Mouse (Mus musculus): Measurements from ENCODE around the gene Ublcp1.

DNA sequence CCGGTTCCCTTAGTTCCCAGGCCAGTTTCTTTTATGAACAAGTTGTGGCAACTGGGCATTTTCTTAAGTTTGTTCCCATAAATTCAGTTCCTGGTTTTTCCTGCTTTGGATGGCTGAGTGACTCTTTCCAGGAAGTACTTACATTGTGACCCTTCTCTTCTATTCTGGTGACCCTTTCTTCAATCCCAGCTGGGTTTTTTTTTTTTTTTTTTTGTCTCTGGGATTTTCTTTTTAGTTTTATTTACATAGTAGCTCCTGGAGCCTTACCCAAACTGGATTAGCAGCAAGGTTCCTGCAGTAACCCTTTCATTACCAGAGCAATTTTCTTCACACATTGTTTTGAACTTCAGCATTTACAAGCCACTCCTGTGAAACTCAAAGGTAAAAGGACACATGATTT, 46.1 kb upstream of the Ublcp1 start:
- TF ChIP-seq TAL1 (IDR thresholded peaks at IDR 0.05; ENCODE audit: low read length) (no peak), GATA1 (IDR thresholded peaks at IDR 0.05; ENCODE audit: low read length) (no peak)

All from erythroblast, embryonic 14.5 days (primary cell).